Mouse (Mus musculus) gastrocnemius, postnatal 36 days (tissue): Measurements from ENCODE around the gene Gm3417. TPM values are rescaled to one million over a fixed set of nuclear protein-coding genes. Genes with fewer than 3 reads are reported as not detected.
A peak's percentile ranks its signal among the peaks of the same experiment; 100 is the strongest.
"Not testable (repeated sequence)": the region's sequence is repeated elsewhere in the genome, so short reads cannot be mapped to it uniquely, and the experiment has no call there.

Experiments
- DNase-seq, 2 experiments: peaks; one replicate each; pipeline ENCODE4 v3.0.0; 2022
- intact Hi-C: fragments of 180-260 bp; cut with DNase I; formaldehyde crosslinking; loops from one replicate; pipeline ENCODE4 v1.15.1; 2025
- total RNA-seq, 2 experiments: library from RNA; stranded (reverse); gene quantifications; 2 replicates each; pipeline ENCODE4 v1.2.3; 2021

Gene Gm3417
- total RNA-seq, 2 experiments from 2014 or later, result not detected

- DNase-seq, result peak in 1 of 2 experiments; percentile 27
- intact Hi-C loops, result no loop called here
These were observed 18.1 kb downstream of the Gm3417 start for GRCm38 (mm10) chr17:14960520-14960919.

- intact Hi-C loops, result no loop called here
- DNase-seq, result no peak
These were observed 18.6 kb downstream of the Gm3417 start for GRCm38 (mm10) chr17:14959979-14960378.

GRCm38 (mm10) chr17:14958686-14959327, 19.8 kb downstream of the Gm3417 start:
- intact Hi-C loops, result no loop called here
- no peak for DNase-seq

- no peak for DNase-seq
These were observed 25.1 kb downstream of the Gm3417 start for GRCm38 (mm10) chr17:14953452-14953851.

GRCm38 (mm10) chr17:14949161-14949827, 29.3 kb downstream of the Gm3417 start:
- intact Hi-C loops, result no loop called here
- no peak for DNase-seq

More at GRCm38 (mm10) chr17:14953452-14953851, 25.1 kb downstream of the Gm3417 start:
- intact Hi-C loops, result no loop called here

GRCm38 (mm10) chr17:14944551-14944950, 34.0 kb downstream of the Gm3417 start:
- intact Hi-C loops, result no loop called here
- DNase-seq, result no peak

GRCm38 (mm10) chr17:14943729-14944059, 34.9 kb downstream of the Gm3417 start:
- intact Hi-C loops, result no loop called here

GRCm38 (mm10) chr17:14943009-14943728, 35.4 kb downstream of the Gm3417 start, which contains the start of the genes Wdr27 and 1600012H06Rik:
Gene Wdr27, minus strand, starts transcription at chr17:14943158.
Gene 1600012H06Rik, plus strand, starts transcription at chr17:14943184.
- intact Hi-C loops, result no loop called here
- DNase-seq, result peak; percentile 99

More at GRCm38 (mm10) chr17:14943729-14944059, 34.9 kb downstream of the Gm3417 start:
- DNase-seq, result no peak

GRCm38 (mm10) chr17:14942181-14942580, 36.4 kb downstream of the Gm3417 start:
- intact Hi-C loops, DNase-seq: not testable (repeated sequence)

GRCm38 (mm10) chr17:14935841-14936605, 42.6 kb downstream of the Gm3417 start:
- DNase-seq, result no peak

GRCm38 (mm10) chr17:14935280-14935679, 43.3 kb downstream of the Gm3417 start:
- DNase-seq, intact Hi-C loops: not testable (repeated sequence)

More at GRCm38 (mm10) chr17:14935841-14936605, 42.6 kb downstream of the Gm3417 start:
- intact Hi-C loops, result no loop called here

- no peak for DNase-seq
- intact Hi-C loops, result no loop called here
These were observed 47.1 kb downstream of the Gm3417 start for GRCm38 (mm10) chr17:14931469-14931868.

GRCm38 (mm10) chr17:14930697-14931096, 47.9 kb downstream of the Gm3417 start:
- no peak for DNase-seq
- intact Hi-C loops, result no loop called here

- intact Hi-C loops, result no loop called here
These were observed 50.0 kb downstream of the Gm3417 start for GRCm38 (mm10) chr17:14928631-14929030.

GRCm38 (mm10) chr17:14927644-14928218, 50.9 kb downstream of the Gm3417 start:
- no peak for DNase-seq
- intact Hi-C loops, result no loop called here

More at GRCm38 (mm10) chr17:14928631-14929030, 50.0 kb downstream of the Gm3417 start:
- no peak for DNase-seq

- intact Hi-C loops, result loop anchor here (5.0 kb wide), 1 partner anchor 694 kb away; no protein-coding TSS in a partner anchor
- DNase-seq, result no peak
These were observed 57.0 kb downstream of the Gm3417 start for GRCm38 (mm10) chr17:14921582-14921981.

- DNase-seq, result no peak
- intact Hi-C loops, result no loop called here
These were observed 60.7 kb downstream of the Gm3417 start for GRCm38 (mm10) chr17:14917866-14918265.

- no peak for DNase-seq
- intact Hi-C loops, result no loop called here
These were observed 64.2 kb downstream of the Gm3417 start for GRCm38 (mm10) chr17:14914401-14914800.
